Mouse (Mus musculus): ENCODE data around the gene Nrd1. TPM values are rescaled to one million over a fixed set of nuclear protein-coding genes. Genes with fewer than 3 reads are reported as not detected.

Nrd1 gene
- polyA plus RNA-seq, 1 experiment from 2014 or later: 54.3 TPM

DNA sequence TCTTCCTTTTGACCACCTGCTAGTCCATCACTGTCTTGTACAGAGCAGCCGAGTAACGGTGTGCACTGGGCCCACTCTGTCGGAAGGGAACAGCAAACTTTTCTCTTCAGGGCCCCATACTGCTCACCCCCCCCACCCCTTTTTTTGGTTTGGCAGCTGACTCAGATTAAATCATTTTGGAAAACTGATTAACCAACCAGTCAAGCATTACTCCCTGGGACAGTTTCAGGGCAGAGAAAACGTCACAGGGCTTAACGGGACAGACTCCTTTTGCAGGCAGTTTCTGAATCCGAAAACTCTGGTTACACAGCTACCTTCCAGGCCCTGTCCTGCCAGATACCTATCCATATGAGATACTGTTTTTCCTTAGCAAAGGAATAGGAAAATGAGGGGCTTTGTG is 64.5 kb downstream of the Nrd1 start:
- peaks cover 89% of the 10 kb centered on the region for H3K36me3 ChIP-seq (ENCODE audit: control insufficient read depth, insufficient read depth, low read length)
- 77% methylated on average over 6 of the region's 6 CpGs for WGBS
- H3K27ac ChIP-seq (replicated peaks; ENCODE audit: low read depth, low read length): no peak overlapping the region
- no peak overlapping the region for H3K4me3 ChIP-seq (ENCODE audit: low read depth, low read length)
- H3K4me2 ChIP-seq (ENCODE audit: low read depth, low read length): no peak overlapping the region
- ATAC-seq (ENCODE audit: low read depth) (no peak), DNase-seq (ENCODE audit: low spot score) (no peak)
- H3K9me3 ChIP-seq (ENCODE audit: control insufficient read depth, low read length): no peaks in the 10 kb centered on the region
- no peaks in the 10 kb centered on the region for H3K27me3 ChIP-seq (replicated peaks; ENCODE audit: control insufficient read depth, insufficient read depth, low read length)
- no peak overlapping the region for H3K9ac ChIP-seq (ENCODE audit: low read depth, low read length)
- H3K4me1 ChIP-seq (ENCODE audit: control insufficient read depth, insufficient read depth, low read length): no peaks in the 10 kb centered on the region

- Histone ChIP-seq H3K9me3 (ENCODE audit: control insufficient read depth, low read length) (no peaks in the 10 kb centered on the region), H3K4me3 (ENCODE audit: low read depth, low read length) (no peak overlapping the region), H3K36me3 (ENCODE audit: control insufficient read depth, insufficient read depth, low read length) (peaks cover 88% of the 10 kb centered on the region), H3K4me1 (ENCODE audit: control insufficient read depth, insufficient read depth, low read length) (no peaks in the 10 kb centered on the region), H3K27ac (replicated peaks; ENCODE audit: low read depth, low read length) (no peak overlapping the region), H3K27me3 (replicated peaks; ENCODE audit: control insufficient read depth, insufficient read depth, low read length) (no peaks in the 10 kb centered on the region), H3K4me2 (ENCODE audit: low read depth, low read length) (no peak overlapping the region), H3K9ac (ENCODE audit: low read depth, low read length) (no peak overlapping the region)
- ATAC-seq (ENCODE audit: low read depth) (no peak), DNase-seq (ENCODE audit: low spot score) (no peak)
- 92% methylated on average over 5 of the region's 5 CpGs for WGBS
Measured at GRCm38 (mm10) chr4:109065714-109066113, 65.3 kb downstream of the Nrd1 start.

- Histone ChIP-seq H3K27ac (replicated peaks; ENCODE audit: low read depth, low read length) (no peak overlapping the region), H3K4me3 (ENCODE audit: low read depth, low read length) (no peak overlapping the region), H3K9ac (ENCODE audit: low read depth, low read length) (no peak overlapping the region), H3K36me3 (ENCODE audit: control insufficient read depth, insufficient read depth, low read length) (peaks cover 48% of the 10 kb centered on the region), H3K4me1 (ENCODE audit: control insufficient read depth, insufficient read depth, low read length) (no peaks in the 10 kb centered on the region), H3K9me3 (ENCODE audit: control insufficient read depth, low read length) (no peaks in the 10 kb centered on the region), H3K27me3 (replicated peaks; ENCODE audit: control insufficient read depth, insufficient read depth, low read length) (no peaks in the 10 kb centered on the region), H3K4me2 (ENCODE audit: low read depth, low read length) (no peak overlapping the region)
- ATAC-seq (ENCODE audit: low read depth) (no peak), DNase-seq (ENCODE audit: low spot score) (no peak)
- WGBS: 84% methylated on average over 6 of the region's 6 CpGs
Measured at GRCm38 (mm10) chr4:109072891-109073290, 72.4 kb downstream of the Nrd1 start.

DNA sequence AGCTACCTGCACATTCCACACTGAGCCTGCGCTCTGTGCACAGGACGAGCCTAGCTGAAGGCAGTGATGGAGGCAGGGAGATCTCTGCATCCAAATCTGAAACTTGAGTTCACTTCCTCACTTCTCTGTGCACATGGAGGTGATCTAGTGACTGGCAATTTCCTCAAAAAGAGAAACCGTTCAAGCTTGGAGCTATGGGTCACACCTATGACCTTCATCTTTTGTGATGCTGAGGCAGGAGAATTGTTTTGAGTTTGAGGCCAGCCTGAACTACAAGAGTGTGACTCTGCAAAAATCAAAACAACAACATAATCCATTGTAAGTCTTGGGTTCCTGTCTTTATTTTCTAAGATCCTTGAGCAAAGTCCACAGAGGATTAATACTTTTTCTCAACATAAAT is 72.8 kb downstream of the Nrd1 start:
- H3K4me1 ChIP-seq (ENCODE audit: control insufficient read depth, insufficient read depth, low read length): no peaks in the 10 kb centered on the region
- no peaks in the 10 kb centered on the region for H3K27me3 ChIP-seq (replicated peaks; ENCODE audit: control insufficient read depth, insufficient read depth, low read length)
- H3K27ac ChIP-seq (replicated peaks; ENCODE audit: low read depth, low read length): no peak overlapping the region
- no peaks in the 10 kb centered on the region for H3K9me3 ChIP-seq (ENCODE audit: control insufficient read depth, low read length)
- no peak overlapping the region for H3K9ac ChIP-seq (ENCODE audit: low read depth, low read length)
- peaks cover 48% of the 10 kb centered on the region for H3K36me3 ChIP-seq (ENCODE audit: control insufficient read depth, insufficient read depth, low read length)
- no peak for DNase-seq (ENCODE audit: low spot score)
- H3K4me2 ChIP-seq (ENCODE audit: low read depth, low read length): no peak overlapping the region
- ATAC-seq (ENCODE audit: low read depth): no peak
- WGBS: 70% methylated on average over 3 of the region's 3 CpGs
- H3K4me3 ChIP-seq (ENCODE audit: low read depth, low read length): no peak overlapping the region

DNA sequence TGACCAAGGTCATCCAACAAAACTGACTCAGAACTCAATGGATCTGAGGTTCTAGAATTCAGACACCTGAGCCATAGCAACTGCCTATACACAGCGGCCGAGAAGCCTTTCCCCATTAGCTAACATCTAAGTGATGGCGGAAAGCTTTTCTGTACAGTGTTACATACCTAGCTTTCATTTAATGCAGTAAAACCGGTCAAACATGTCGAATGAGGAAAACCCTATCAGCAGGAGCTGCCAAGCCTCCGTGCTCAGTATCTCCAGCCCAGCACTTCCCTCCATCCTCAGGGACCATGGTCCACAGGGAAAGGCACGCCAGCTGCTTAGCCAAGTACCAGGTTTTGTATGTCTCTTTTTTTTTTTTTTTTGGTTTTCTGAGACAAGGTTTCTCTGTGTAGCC is 78.5 kb downstream of the Nrd1 start:
- Histone ChIP-seq H3K9me3 (ENCODE audit: control insufficient read depth, low read length) (no peaks in the 10 kb centered on the region), H3K4me2 (ENCODE audit: low read depth, low read length) (no peak overlapping the region), H3K27ac (replicated peaks; ENCODE audit: low read depth, low read length) (no peak overlapping the region), H3K27me3 (replicated peaks; ENCODE audit: control insufficient read depth, insufficient read depth, low read length) (no peaks in the 10 kb centered on the region), H3K4me1 (ENCODE audit: control insufficient read depth, insufficient read depth, low read length) (no peaks in the 10 kb centered on the region), H3K9ac (ENCODE audit: low read depth, low read length) (no peak overlapping the region), H3K4me3 (ENCODE audit: low read depth, low read length) (no peak overlapping the region), H3K36me3 (ENCODE audit: control insufficient read depth, insufficient read depth, low read length) (peaks cover 50% of the 10 kb centered on the region)
- DNase-seq (ENCODE audit: low spot score) (peak; percentile 73), ATAC-seq (ENCODE audit: low read depth) (peak; percentile 76; the same call in 1 of the 2 replicates)
- WGBS: 88% methylated on average over 7 of the region's 7 CpGs

DNA sequence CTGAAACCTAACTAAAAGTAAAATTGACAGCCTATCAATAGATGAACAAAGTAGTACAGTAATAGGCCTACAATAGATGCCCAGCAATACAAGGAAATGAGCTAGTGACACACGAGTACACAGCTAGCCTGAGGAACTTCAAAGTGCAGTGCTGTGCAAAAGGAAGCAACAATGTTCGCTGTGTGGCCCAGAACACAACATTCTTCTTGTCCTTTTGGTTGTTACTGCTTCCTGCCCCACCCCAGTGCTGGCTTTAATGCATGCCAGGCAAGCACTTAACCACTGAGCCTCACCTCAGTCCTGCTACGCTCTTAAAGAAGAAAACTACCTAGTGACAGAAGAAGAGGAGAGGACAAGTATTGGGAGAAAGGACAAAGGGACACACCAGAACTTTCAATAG is 79.2 kb downstream of the Nrd1 start:
- no peak overlapping the region for H3K9ac ChIP-seq (ENCODE audit: low read depth, low read length)
- H3K27ac ChIP-seq (replicated peaks; ENCODE audit: low read depth, low read length): no peak overlapping the region
- WGBS: 66% methylated on average over 3 of the region's 3 CpGs
- ATAC-seq (ENCODE audit: low read depth) (no peak), DNase-seq (ENCODE audit: low spot score) (no peak)
- H3K4me1 ChIP-seq (ENCODE audit: control insufficient read depth, insufficient read depth, low read length): no peaks in the 10 kb centered on the region
- H3K9me3 ChIP-seq (ENCODE audit: control insufficient read depth, low read length): no peaks in the 10 kb centered on the region
- no peak overlapping the region for H3K4me3 ChIP-seq (ENCODE audit: low read depth, low read length)
- no peaks in the 10 kb centered on the region for H3K27me3 ChIP-seq (replicated peaks; ENCODE audit: control insufficient read depth, insufficient read depth, low read length)
- peaks cover 52% of the 10 kb centered on the region for H3K36me3 ChIP-seq (ENCODE audit: control insufficient read depth, insufficient read depth, low read length)
- no peak overlapping the region for H3K4me2 ChIP-seq (ENCODE audit: low read depth, low read length)

GRCm38 (mm10) chr4:109080118-109080517 is 79.7 kb downstream of the Nrd1 start:
- Histone ChIP-seq H3K4me2 (ENCODE audit: low read depth, low read length) (no peak overlapping the region), H3K4me3 (ENCODE audit: low read depth, low read length) (no peak overlapping the region), H3K36me3 (ENCODE audit: control insufficient read depth, insufficient read depth, low read length) (peaks cover 52% of the 10 kb centered on the region), H3K4me1 (ENCODE audit: control insufficient read depth, insufficient read depth, low read length) (no peaks in the 10 kb centered on the region), H3K27me3 (replicated peaks; ENCODE audit: control insufficient read depth, insufficient read depth, low read length) (no peaks in the 10 kb centered on the region), H3K27ac (replicated peaks; ENCODE audit: low read depth, low read length) (no peak overlapping the region), H3K9ac (ENCODE audit: low read depth, low read length) (no peak overlapping the region), H3K9me3 (ENCODE audit: control insufficient read depth, low read length) (no peaks in the 10 kb centered on the region)
- 65% methylated on average over 5 of the region's 5 CpGs for WGBS
- ATAC-seq (ENCODE audit: low read depth): no peak
- no peak for DNase-seq (ENCODE audit: low spot score)

DNA sequence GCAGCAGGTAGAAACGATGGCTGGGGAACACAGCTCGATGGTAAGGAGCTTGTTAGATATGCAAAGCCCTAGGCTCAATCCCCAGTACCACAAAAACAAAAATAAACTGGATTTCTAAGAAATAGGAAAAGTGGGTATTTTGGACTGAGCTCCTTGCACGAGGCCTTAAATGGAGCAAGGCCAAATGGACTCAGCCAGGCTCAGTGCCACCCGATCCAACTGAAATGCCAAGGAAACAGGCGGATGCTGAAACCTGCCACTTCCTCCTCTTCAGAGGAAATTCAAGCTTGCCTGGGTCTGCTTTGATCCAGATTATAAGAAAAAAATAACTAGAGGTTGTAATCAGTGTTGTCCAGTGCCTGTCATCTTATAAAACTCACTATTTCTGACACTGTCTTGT is 88.7 kb downstream of the Nrd1 start:
- Histone ChIP-seq H3K27me3 (replicated peaks; ENCODE audit: control insufficient read depth, insufficient read depth, low read length) (no peaks in the 10 kb centered on the region), H3K9ac (ENCODE audit: low read depth, low read length) (no peak overlapping the region), H3K27ac (replicated peaks; ENCODE audit: low read depth, low read length) (no peak overlapping the region), H3K4me3 (ENCODE audit: low read depth, low read length) (no peak overlapping the region), H3K4me1 (ENCODE audit: control insufficient read depth, insufficient read depth, low read length) (no peaks in the 10 kb centered on the region), H3K36me3 (ENCODE audit: control insufficient read depth, insufficient read depth, low read length) (peaks cover 19% of the 10 kb centered on the region), H3K9me3 (ENCODE audit: control insufficient read depth, low read length) (no peaks in the 10 kb centered on the region), H3K4me2 (ENCODE audit: low read depth, low read length) (no peak overlapping the region)
- no peak for ATAC-seq (ENCODE audit: low read depth)
- WGBS: 83% methylated on average over 5 of the region's 5 CpGs
- DNase-seq (ENCODE audit: low spot score): no peak

GRCm38 (mm10) chr4:109089999-109090398 is 89.5 kb downstream of the Nrd1 start:
- Histone ChIP-seq H3K27ac (replicated peaks; ENCODE audit: low read depth, low read length) (no peak overlapping the region), H3K4me1 (ENCODE audit: control insufficient read depth, insufficient read depth, low read length) (no peaks in the 10 kb centered on the region), H3K4me2 (ENCODE audit: low read depth, low read length) (no peak overlapping the region), H3K9me3 (ENCODE audit: control insufficient read depth, low read length) (no peaks in the 10 kb centered on the region), H3K4me3 (ENCODE audit: low read depth, low read length) (no peak overlapping the region), H3K27me3 (replicated peaks; ENCODE audit: control insufficient read depth, insufficient read depth, low read length) (no peaks in the 10 kb centered on the region), H3K9ac (ENCODE audit: low read depth, low read length) (no peak overlapping the region), H3K36me3 (ENCODE audit: control insufficient read depth, insufficient read depth, low read length) (peaks cover 16% of the 10 kb centered on the region)
- no peak for DNase-seq (ENCODE audit: low spot score)
- 61% methylated on average over 6 of the region's 6 CpGs for WGBS
- no peak for ATAC-seq (ENCODE audit: low read depth)

Measured in embryonic facial prominence, embryonic 14.5 days (tissue).